Mouse (Mus musculus) myocyte (in vitro differentiated cells): ENCODE results near the gene Wwox.

ENCODE experiments used
- E2F4 ChIP-seq: IDR thresholded peaks from one replicate; pipeline ENCODE4 v1.6.1; 2011; ENCODE audit warnings: mild to moderate bottlenecking, control low read depth, moderate library complexity; ENCODE audit not compliant: insufficient read depth
- MAX ChIP-seq: IDR thresholded peaks from one replicate; pipeline ENCODE4 v1.6.1; 2011; ENCODE audit warnings: low read depth, mild to moderate bottlenecking, control low read depth
- POLR2A ChIP-seq: IDR thresholded peaks from one replicate; pipeline ENCODE4 v1.6.1; 2011; ENCODE audit warnings: low read depth, mild to moderate bottlenecking, control low read depth, moderate library complexity; ENCODE audit not compliant: insufficient read length
- POLR2AphosphoS2 ChIP-seq: IDR thresholded peaks from one replicate; pipeline ENCODE4 v1.6.1; 2011; ENCODE audit warnings: low read depth, control low read depth; ENCODE audit not compliant: insufficient read length

- TF ChIP-seq MAX (no peak), POLR2A (no peak), E2F4 (no peak), POLR2AphosphoS2 (no peak)
Measured at GRCm38 (mm10) chr8:115026201-115026600, 586.7 kb downstream of the Wwox start.
